Mouse (Mus musculus) heart, adult 18-20 months (tissue): ENCODE results near the gene Gm28360. TPM values are rescaled to one million over a fixed set of nuclear protein-coding genes. Genes with fewer than 3 reads are reported as not detected.
"Not testable (repeated sequence)": the region's sequence is repeated elsewhere in the genome, so short reads cannot be mapped to it uniquely, and the experiment has no call there.

Experiments
- DNase-seq, 2 experiments: peaks; one replicate each; pipeline ENCODE4 v3.0.0; 2021 to 2022; ENCODE audit warnings: mixed read lengths in 1 of 2
- long read RNA-seq, 2 experiments: library from polyadenylated mRNA; stranded (forward); transcript quantifications; one replicate each; pipeline ENCODE4 v2.0.0; 2021
- total RNA-seq, 2 experiments: library from RNA; stranded (reverse); gene quantifications; 2 replicates each; pipeline ENCODE4 v1.2.3; 2021

Gene Gm28360
- not detected for total RNA-seq
- long read RNA-seq, experiment 1: 0 reads
- long read RNA-seq, experiment 2: 0 reads

GRCm38 (mm10) chr1:117829781-117830180 lies at the start of gene Gm28360:
Gm28360 (plus strand) TSS chr1:117830081.
- DNase-seq: not testable (repeated sequence)

GRCm38 (mm10) chr1:117780833-117781232 lies 49.0 kb upstream of the Gm28360 start, which contains the start of gene B020011L13Rik:
B020011L13Rik (plus strand) TSS chr1:117781133.
- not testable (repeated sequence) for DNase-seq

- not testable (repeated sequence) for DNase-seq
Measured at GRCm38 (mm10) chr1:117816271-117816670, 13.6 kb upstream of the Gm28360 start.

GRCm38 (mm10) chr1:117851718-117852117 lies 21.8 kb downstream of the Gm28360 start:
- DNase-seq: not testable (repeated sequence)

Other genes starting within 250 kb of the Gm28360 start
- not detected for gene Gm28363, start 132.9 kb upstream of the Gm28360 start, total RNA-seq
- gene B020011L13Rik, start 48.9 kb upstream of the Gm28360 start, total RNA-seq: not detected
- not detected for gene Gm28168, start 97.9 kb downstream of the Gm28360 start, total RNA-seq
- gene Gm7145, start 135.9 kb downstream of the Gm28360 start, total RNA-seq: not detected